Mouse (Mus musculus) bone marrow macrophage, adult 2 months (primary cell): ENCODE results near the gene Spg21. TPM values are rescaled to one million over a fixed set of nuclear protein-coding genes. Genes with fewer than 3 reads are reported as not detected.

Experiments
- H3K27ac ChIP-seq: 2 replicates; pipeline ENCODE4 v1.5.1; 2012; ENCODE audit warnings: low read depth, low read length; ENCODE audit not compliant: insufficient read depth
- H3K4me1 ChIP-seq: 2 replicates; pipeline ENCODE4 v1.6.1; 2012; ENCODE audit warnings: low read length; ENCODE audit not compliant: control insufficient read depth, insufficient read depth
- H3K4me3 ChIP-seq: 2 replicates; pipeline ENCODE4 v1.5.1; 2012; ENCODE audit warnings: mild to moderate bottlenecking, low read length, moderate library complexity; ENCODE audit not compliant: insufficient read depth
- CTCF ChIP-seq: IDR thresholded peaks from 2 replicates; pipeline ENCODE4 v1.5.1; 2012; ENCODE audit warnings: low read depth, mild to moderate bottlenecking, low read length, moderate library complexity
- POLR2A ChIP-seq: IDR thresholded peaks from 2 replicates; pipeline ENCODE4 v1.6.1; 2012; ENCODE audit warnings: mild to moderate bottlenecking, low read depth, low read length, borderline replicate concordance
- polyA plus RNA-seq: library from polyadenylated mRNA; stranded (reverse); fragments of >200 nt; gene quantifications from 2 replicates; pipeline ENCODE4 v1.2.4, GENCODE M21; 2012; ENCODE audit not compliant: missing spikeins, insufficient read depth, insufficient read length

Gene Spg21
- polyA plus RNA-seq, 1 experiment = 104 TPM

DNA sequence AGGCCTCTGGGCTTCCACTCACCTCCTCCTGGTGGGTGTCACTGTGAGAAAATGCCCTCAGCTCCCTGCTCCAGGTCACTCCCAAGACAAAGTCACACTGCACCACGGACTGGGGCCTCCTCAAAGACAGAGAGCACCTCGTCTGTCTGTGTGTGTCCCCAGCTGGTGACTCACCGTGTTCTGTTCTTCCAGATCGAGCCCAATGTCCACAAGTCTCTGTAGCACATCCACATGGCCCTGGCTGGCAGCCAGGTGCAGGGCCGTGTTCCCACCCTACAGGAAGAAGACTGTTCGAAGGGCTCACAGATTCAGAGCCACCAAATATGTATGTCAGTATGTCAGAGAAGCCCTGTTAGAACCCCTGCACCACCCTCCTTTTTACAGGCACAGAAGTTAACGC, 47.7 kb downstream of the Spg21 start:
- TF ChIP-seq POLR2A (no peak), CTCF (no peak)
- H3K4me1 ChIP-seq = peaks cover 6% of the 10 kb centered on the region; the same call in 1 of the 2 replicates
- no peak overlapping the region for H3K4me3 ChIP-seq
- no peak overlapping the region for H3K27ac ChIP-seq

DNA sequence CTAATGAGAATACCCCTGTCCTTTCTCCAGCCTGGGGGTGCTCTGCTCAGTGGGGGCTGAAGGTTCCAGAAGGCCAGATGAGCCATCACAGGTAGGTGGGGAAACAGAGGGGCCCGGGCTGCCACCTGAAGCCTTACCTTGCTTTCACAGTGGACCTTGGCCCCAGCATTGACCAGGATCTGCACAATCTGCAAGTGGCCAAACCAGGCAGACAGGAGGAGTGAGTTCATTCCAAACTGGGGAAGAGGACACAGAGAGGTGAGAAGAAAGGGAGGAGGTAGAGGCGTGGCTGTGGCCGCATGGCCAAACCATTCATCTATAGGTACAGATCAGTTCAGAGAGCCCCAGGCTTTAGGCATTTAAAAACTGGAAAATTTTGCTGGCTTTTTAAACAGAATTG, 51.8 kb downstream of the Spg21 start:
- TF ChIP-seq POLR2A (no peak), CTCF (no peak)
- H3K4me1 ChIP-seq = 0 out of 2 replicates have a peak, but pooled peaks cover 3% of the 10 kb centered on the region
- H3K27ac ChIP-seq = no peak overlapping the region
- no peak overlapping the region for H3K4me3 ChIP-seq

DNA sequence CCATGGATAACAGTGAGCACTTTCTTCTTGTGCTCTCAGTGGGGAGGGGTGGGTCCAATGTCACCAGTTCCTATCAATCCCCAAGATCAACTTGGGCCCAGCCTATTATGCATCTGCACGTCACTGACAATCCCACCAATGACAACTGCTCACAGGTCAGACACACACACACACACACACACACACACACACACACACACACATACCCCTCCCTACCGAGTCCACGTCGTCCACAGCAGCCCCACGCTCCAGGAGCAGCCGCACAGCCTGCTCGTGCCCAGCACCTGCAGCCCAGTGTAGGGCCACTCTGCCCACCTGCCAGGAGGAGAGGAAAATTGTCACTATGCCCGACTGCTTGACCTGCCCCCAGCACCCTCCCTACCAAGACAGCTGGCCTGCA, 53.7 kb downstream of the Spg21 start:
- TF ChIP-seq CTCF = no peak
- TF ChIP-seq POLR2A = no peak
- H3K4me1 ChIP-seq = peaks cover 4% of the 10 kb centered on the region; the same call in 1 of the 2 replicates
- no peak overlapping the region for H3K27ac ChIP-seq
- no peak overlapping the region for H3K4me3 ChIP-seq

DNA sequence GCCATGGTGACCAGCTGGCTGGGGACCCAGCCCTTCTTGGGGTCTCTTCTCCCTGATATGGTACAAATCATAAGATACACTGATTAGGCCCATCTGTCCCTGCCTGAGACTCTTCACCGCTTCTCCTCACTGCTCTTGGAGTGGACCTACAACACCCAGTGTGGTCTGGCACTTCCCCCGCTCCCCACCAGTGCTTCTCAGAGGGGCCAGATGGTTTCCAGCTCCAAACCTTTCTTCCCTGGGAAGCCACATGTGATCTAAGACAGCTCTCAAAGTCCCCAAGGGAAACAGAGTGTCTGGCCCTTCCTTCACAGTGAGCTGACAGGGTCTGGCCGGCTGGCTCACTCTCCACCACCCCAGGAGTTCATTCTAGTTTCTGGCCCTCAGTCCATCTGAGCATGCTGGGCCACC, 54.1 kb downstream of the Spg21 start:
- H3K27ac ChIP-seq = no peak overlapping the region
- no peak overlapping the region for H3K4me3 ChIP-seq
- H3K4me1 ChIP-seq = peaks cover 7% of the 10 kb centered on the region
- TF ChIP-seq POLR2A (no peak), CTCF (no peak)

DNA sequence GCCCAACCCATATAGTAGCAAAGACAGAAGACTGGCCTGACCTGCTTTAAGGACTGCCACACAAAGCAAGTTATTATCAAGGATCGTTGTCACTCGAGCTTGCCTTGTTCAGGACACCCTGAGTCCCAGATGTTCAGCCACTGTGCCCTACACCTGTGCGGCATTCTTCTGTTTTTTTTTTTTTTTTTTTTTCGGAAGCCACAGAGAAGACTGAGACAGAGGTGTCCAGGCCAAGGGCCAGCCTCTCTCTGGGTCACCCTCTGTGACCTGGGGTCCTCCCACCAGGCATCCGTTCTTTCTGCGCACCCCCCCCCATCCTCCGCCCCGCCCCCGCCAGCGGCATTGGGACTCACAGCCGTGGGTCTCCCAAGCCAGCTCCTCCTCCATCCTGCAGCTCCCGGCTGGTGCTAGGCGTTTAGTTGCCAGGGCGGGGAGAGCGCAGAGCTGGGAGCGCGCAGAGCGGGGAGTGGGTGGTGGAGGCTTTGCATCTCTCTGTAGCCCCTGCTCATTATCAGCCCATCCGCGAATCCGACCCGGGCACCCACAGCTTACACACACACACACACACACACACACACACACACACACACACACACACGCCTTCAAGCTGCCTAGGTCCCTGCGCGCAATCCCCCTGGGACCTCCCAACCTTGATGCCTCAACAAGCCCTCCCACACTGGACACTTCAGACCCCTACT, 59.2 kb downstream of the Spg21 start, which contains the start of gene Ankdd1a:
Gene Ankdd1a (minus strand): TSS at position 387 of the 698 bp plus-strand sequence.
- no peak for TF ChIP-seq CTCF
- TF ChIP-seq POLR2A = no peak
- Histone ChIP-seq H3K27ac (no peak within 1 kb of the TSS), H3K4me1 (peaks cover 26% of the 10 kb centered on the region), H3K4me3 (no peak within 1 kb of the TSS)

DNA sequence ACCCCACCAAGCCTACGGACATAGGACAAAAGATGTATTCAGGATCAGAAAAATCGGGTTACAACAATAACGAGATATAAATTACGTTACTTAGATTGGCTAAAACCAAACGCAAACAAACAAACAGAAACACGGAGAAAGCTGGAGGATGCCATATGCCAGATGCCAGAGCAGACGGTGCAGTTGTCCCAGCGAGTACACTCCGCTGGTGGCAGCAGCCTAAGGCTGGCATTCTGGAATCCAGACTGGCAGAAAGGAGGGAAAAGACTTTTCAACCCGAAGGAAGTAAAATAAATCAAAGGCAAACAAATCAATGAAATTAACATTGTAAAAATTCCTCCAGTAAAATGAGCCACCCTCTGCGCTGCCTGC, 59.7 kb downstream of the Spg21 start:
- H3K4me1 ChIP-seq = peaks cover 29% of the 10 kb centered on the region
- no peak overlapping the region for H3K27ac ChIP-seq
- TF ChIP-seq POLR2A = no peak
- TF ChIP-seq CTCF = no peak
- H3K4me3 ChIP-seq = no peak overlapping the region

DNA sequence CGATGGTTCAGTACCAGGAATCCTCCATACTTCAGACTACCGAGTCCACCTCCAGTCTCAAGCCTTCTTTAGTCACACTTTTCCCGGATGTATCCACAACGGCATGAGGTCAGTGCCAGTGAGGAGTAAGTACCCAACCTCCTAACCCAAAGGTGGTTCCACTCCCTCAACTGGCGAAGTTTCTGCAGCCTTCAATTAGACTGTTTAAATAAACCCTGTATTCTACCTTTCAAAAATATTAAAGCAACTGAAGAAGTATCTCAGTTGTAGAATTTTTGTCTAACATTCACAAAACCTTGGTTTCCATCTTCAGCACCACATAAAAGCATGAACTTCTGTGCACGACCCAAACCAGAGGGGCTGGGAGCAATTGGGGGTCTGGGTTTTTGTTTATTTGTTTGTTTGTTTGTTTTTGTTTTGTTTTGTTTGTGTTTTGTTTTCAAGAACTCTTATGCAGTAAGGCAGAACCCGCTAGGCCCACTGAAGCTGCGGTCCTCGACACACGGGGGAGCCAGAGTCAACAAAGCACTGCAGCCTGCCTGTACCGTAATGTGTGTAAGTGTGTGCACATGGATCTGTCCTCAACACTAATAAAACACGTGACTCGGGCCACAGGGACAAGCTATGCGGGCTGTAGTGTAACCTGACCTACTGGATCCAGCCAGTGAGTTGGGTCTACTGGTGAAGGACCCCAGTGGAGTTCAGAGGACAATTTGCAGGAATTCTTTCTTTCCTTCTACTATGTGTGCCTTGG, 63.0 kb downstream of the Spg21 start:
- peak overlapping the region; percentile 69 for H3K27ac ChIP-seq
- TF ChIP-seq POLR2A = no peak
- TF ChIP-seq CTCF = peak; percentile 84

DNA sequence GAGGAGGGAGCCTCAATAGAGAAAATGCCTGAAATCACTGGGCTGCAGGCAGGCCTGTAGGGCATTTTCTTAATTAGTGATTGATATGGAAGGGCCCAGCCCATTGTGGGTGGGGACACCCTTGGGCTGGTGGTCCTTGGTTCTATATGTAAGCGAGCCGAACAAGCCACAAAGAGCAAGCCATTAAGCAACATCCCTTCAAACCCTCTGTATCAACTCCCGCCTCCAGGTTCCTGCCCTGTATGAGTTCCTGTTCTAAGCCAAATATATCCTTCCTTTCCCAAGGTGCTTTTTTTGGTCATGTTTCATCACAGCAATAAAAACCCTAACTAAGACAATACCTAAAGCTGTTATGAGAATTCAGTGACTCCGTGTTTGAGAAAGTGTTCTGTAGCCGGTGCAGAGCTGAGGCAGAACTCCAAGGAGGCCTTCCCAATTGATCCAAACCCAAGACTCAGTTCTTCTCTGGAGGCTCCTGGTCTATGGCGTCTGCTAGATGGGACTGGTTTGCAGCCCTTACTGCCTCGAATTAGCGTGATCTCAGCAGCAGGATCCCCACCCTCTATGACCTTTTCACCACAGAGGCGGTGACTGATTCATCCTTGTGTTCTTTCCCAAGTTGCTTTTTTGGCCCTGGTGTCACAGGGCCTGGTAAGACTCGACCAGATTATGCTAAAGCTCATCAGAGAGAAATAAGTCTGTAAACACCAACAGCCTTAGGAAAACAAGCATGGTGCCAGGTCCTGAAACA, 64.9 kb downstream of the Spg21 start:
- peaks cover 57% of the 10 kb centered on the region for H3K4me1 ChIP-seq
- no peak overlapping the region for H3K4me3 ChIP-seq
- peak overlapping the region; percentile 78 for H3K27ac ChIP-seq
- TF ChIP-seq POLR2A (no peak), CTCF (no peak)

More for the DNA sequence above, 63.0 kb downstream of the Spg21 start:
- no peak overlapping the region for H3K4me3 ChIP-seq
- peaks cover 52% of the 10 kb centered on the region for H3K4me1 ChIP-seq

DNA sequence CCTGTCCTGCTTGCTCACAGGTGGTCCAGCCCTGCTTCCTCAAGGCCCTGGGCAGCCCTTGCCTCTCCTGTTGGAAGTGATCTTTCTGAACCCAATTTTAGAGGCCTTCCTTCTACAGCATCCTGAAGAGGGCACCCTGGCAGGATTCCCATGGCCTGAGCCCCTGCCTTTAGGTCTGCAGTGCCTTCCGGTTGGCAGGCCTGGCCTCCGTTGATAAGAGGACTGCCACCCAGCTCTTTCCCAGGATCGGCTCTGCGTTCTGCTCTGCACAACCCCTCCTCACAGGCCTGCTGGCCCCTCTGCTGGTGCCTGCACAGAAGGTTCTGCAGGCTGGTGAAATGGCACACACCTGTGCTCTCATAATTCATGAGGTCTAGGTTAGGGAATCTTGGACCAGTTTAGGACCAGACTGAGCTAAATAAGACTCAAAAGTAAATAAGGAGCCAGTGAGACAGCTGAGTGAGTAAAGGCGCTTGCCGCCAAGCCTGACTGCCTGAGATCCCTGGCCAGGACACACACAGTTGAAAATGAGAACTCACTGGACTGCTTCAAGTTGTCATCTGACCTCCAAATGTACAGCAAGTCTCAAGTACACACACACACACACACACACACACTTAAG, 67.8 kb downstream of the Spg21 start:
- no peak for TF ChIP-seq POLR2A
- no peak for TF ChIP-seq CTCF
- Histone ChIP-seq H3K27ac (0 out of 2 replicates have a peak overlapping the region, but pooled peaks have one; percentile 0), H3K4me3 (no peak overlapping the region), H3K4me1 (peaks cover 73% of the 10 kb centered on the region)

DNA sequence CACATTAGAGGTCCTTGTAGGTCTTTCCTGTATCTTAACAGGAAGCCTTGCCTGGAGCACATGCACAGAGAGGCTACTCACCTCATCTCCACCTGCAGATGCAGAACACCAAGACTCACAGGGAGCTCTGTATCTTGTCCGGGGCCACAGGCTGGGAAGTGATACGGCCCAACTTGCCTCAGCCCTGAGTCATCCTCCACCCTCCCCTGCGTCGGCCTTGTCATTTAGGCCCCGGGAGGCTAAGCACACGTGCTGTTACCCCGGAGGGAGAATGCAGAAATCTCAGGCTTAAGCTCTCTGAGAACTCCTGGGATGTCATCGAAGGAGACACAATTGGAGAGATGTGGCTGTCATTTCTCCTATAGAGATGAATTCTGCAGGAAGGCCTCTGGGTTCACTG, 68.9 kb downstream of the Spg21 start:
- Histone ChIP-seq H3K4me1 (peaks cover 77% of the 10 kb centered on the region), H3K27ac (peak overlapping the region; percentile 46), H3K4me3 (no peak overlapping the region)
- TF ChIP-seq POLR2A (no peak), CTCF (no peak)
